Mouse (Mus musculus): ENCODE data around the gene Rnasel. TPM values are rescaled to one million over a fixed set of nuclear protein-coding genes. Genes with fewer than 3 reads are reported as not detected.
A peak's percentile ranks its signal among the peaks of the same experiment; 100 is the strongest.

The Rnasel gene
- polyA plus RNA-seq, 1 experiment from 2014 or later = 14.8 TPM

GRCm38 (mm10) chr1:153711544-153712262 is 37.5 kb upstream of the Rnasel start:
- no peak overlapping the region for H3K9ac ChIP-seq
- no peak overlapping the region for H3K4me3 ChIP-seq (replicated peaks)
- H3K27me3 ChIP-seq = no peaks in the 10 kb centered on the region
- 0 out of 2 replicates have a peak, but pooled peaks cover 5% of the 10 kb centered on the region for H3K4me1 ChIP-seq
- H3K4me2 ChIP-seq (replicated peaks) = no peak overlapping the region
- H3K9me3 ChIP-seq (replicated peaks) = no peaks in the 10 kb centered on the region
- ATAC-seq (ENCODE audit: insufficient number of reproducible peaks, low FRiP score, low TSS enrichment, low read depth) = peak; percentile 73
- H3K36me3 ChIP-seq = no peaks in the 10 kb centered on the region
- 66% methylated on average over 3 of the region's 3 CpGs for WGBS
- H3K27ac ChIP-seq (replicated peaks) = peak overlapping the region; percentile 53; the same call in 1 of the 2 replicates

- 96% methylated on average over 2 of the region's 2 CpGs for WGBS
- H3K9ac ChIP-seq = no peak overlapping the region
These were observed 36.6 kb upstream of the Rnasel start for GRCm38 (mm10) chr1:153712633-153713032.

GRCm38 (mm10) chr1:153717990-153718389 is 31.2 kb upstream of the Rnasel start:
- Histone ChIP-seq H3K4me1 (no peaks in the 10 kb centered on the region), H3K27me3 (no peaks in the 10 kb centered on the region), H3K4me3 (replicated peaks) (no peak overlapping the region), H3K27ac (replicated peaks) (no peak overlapping the region), H3K9me3 (replicated peaks) (no peaks in the 10 kb centered on the region), H3K4me2 (replicated peaks) (no peak overlapping the region), H3K9ac (no peak overlapping the region), H3K36me3 (no peaks in the 10 kb centered on the region)
- 83% methylated on average over 1 of the region's 1 CpGs for WGBS
- ATAC-seq (ENCODE audit: insufficient number of reproducible peaks, low FRiP score, low TSS enrichment, low read depth) = no peak

More at GRCm38 (mm10) chr1:153712633-153713032, 36.6 kb upstream of the Rnasel start:
- H3K27ac ChIP-seq (replicated peaks) = no peak overlapping the region
- no peak overlapping the region for H3K4me3 ChIP-seq (replicated peaks)
- H3K36me3 ChIP-seq = no peaks in the 10 kb centered on the region
- no peaks in the 10 kb centered on the region for H3K27me3 ChIP-seq
- no peak overlapping the region for H3K4me2 ChIP-seq (replicated peaks)
- ATAC-seq (ENCODE audit: insufficient number of reproducible peaks, low FRiP score, low TSS enrichment, low read depth) = no peak
- H3K9me3 ChIP-seq (replicated peaks) = no peaks in the 10 kb centered on the region
- H3K4me1 ChIP-seq = 0 out of 2 replicates have a peak, but pooled peaks cover 5% of the 10 kb centered on the region

- Histone ChIP-seq H3K4me2 (replicated peaks) (no peak overlapping the region), H3K36me3 (no peaks in the 10 kb centered on the region), H3K9me3 (replicated peaks) (no peaks in the 10 kb centered on the region), H3K9ac (no peak overlapping the region), H3K27me3 (no peaks in the 10 kb centered on the region), H3K4me1 (no peaks in the 10 kb centered on the region), H3K4me3 (replicated peaks) (no peak overlapping the region), H3K27ac (replicated peaks) (no peak overlapping the region)
- 82% methylated on average over 7 of the region's 7 CpGs for WGBS
- no peak for ATAC-seq (ENCODE audit: insufficient number of reproducible peaks, low FRiP score, low TSS enrichment, low read depth)
These were observed 28.3 kb upstream of the Rnasel start for GRCm38 (mm10) chr1:153720935-153721334.

GRCm38 (mm10) chr1:153721565-153722310 is 27.5 kb upstream of the Rnasel start:
- H3K4me2 ChIP-seq (replicated peaks) = no peak overlapping the region
- no peaks in the 10 kb centered on the region for H3K4me1 ChIP-seq
- no peak overlapping the region for H3K4me3 ChIP-seq (replicated peaks)
- H3K9me3 ChIP-seq (replicated peaks) = no peaks in the 10 kb centered on the region
- no peak overlapping the region for H3K9ac ChIP-seq
- no peaks in the 10 kb centered on the region for H3K27me3 ChIP-seq
- no peak for ATAC-seq (ENCODE audit: insufficient number of reproducible peaks, low FRiP score, low TSS enrichment, low read depth)
- 74% methylated on average over 9 of the region's 9 CpGs for WGBS
- no peaks in the 10 kb centered on the region for H3K36me3 ChIP-seq
- no peak overlapping the region for H3K27ac ChIP-seq (replicated peaks)

GRCm38 (mm10) chr1:153723426-153723825 is 25.8 kb upstream of the Rnasel start:
- Histone ChIP-seq H3K9ac (no peak overlapping the region), H3K9me3 (replicated peaks) (no peaks in the 10 kb centered on the region), H3K36me3 (no peaks in the 10 kb centered on the region), H3K27ac (replicated peaks) (no peak overlapping the region), H3K4me3 (replicated peaks) (no peak overlapping the region), H3K4me2 (replicated peaks) (no peak overlapping the region), H3K4me1 (no peaks in the 10 kb centered on the region), H3K27me3 (no peaks in the 10 kb centered on the region)
- no peak for ATAC-seq (ENCODE audit: insufficient number of reproducible peaks, low FRiP score, low TSS enrichment, low read depth)
- 74% methylated on average over 9 of the region's 9 CpGs for WGBS

GRCm38 (mm10) chr1:153726636-153727035 is 22.6 kb upstream of the Rnasel start:
- Histone ChIP-seq H3K4me1 (0 out of 2 replicates have a peak, but pooled peaks cover 3% of the 10 kb centered on the region), H3K36me3 (no peaks in the 10 kb centered on the region), H3K4me2 (replicated peaks) (no peak overlapping the region), H3K4me3 (replicated peaks) (no peak overlapping the region), H3K9ac (no peak overlapping the region), H3K27me3 (no peaks in the 10 kb centered on the region), H3K9me3 (replicated peaks) (no peaks in the 10 kb centered on the region), H3K27ac (replicated peaks) (no peak overlapping the region)
- ATAC-seq (ENCODE audit: insufficient number of reproducible peaks, low FRiP score, low TSS enrichment, low read depth) = no peak
- WGBS = 89% methylated on average over 16 of the region's 16 CpGs

- Histone ChIP-seq H3K9me3 (replicated peaks) (no peaks in the 10 kb centered on the region), H3K9ac (no peak overlapping the region), H3K4me2 (replicated peaks) (no peak overlapping the region), H3K4me3 (replicated peaks) (no peak overlapping the region), H3K4me1 (peaks cover 19% of the 10 kb centered on the region), H3K36me3 (no peaks in the 10 kb centered on the region), H3K27me3 (peaks cover 5% of the 10 kb centered on the region; the same call in 1 of the 2 replicates), H3K27ac (replicated peaks) (no peak overlapping the region)
- 57% methylated on average over 2 of the region's 2 CpGs for WGBS
- ATAC-seq (ENCODE audit: insufficient number of reproducible peaks, low FRiP score, low TSS enrichment, low read depth) = no peak
These were observed 19.4 kb upstream of the Rnasel start for GRCm38 (mm10) chr1:153729806-153730205.

GRCm38 (mm10) chr1:153730671-153731070 is 18.6 kb upstream of the Rnasel start:
- Histone ChIP-seq H3K4me1 (peaks cover 19% of the 10 kb centered on the region), H3K4me2 (replicated peaks) (no peak overlapping the region), H3K36me3 (no peaks in the 10 kb centered on the region), H3K9ac (no peak overlapping the region), H3K9me3 (replicated peaks) (no peaks in the 10 kb centered on the region), H3K4me3 (replicated peaks) (no peak overlapping the region), H3K27me3 (peaks cover 8% of the 10 kb centered on the region; the same call in 1 of the 2 replicates), H3K27ac (replicated peaks) (no peak overlapping the region)
- WGBS = 40% methylated on average over 3 of the region's 3 CpGs
- ATAC-seq (ENCODE audit: insufficient number of reproducible peaks, low FRiP score, low TSS enrichment, low read depth) = no peak

GRCm38 (mm10) chr1:153733181-153733580 is 16.0 kb upstream of the Rnasel start:
- Histone ChIP-seq H3K27me3 (peaks cover 10% of the 10 kb centered on the region; the same call in 1 of the 2 replicates), H3K36me3 (no peaks in the 10 kb centered on the region), H3K9ac (no peak overlapping the region), H3K9me3 (replicated peaks) (no peaks in the 10 kb centered on the region), H3K4me1 (peaks cover 43% of the 10 kb centered on the region), H3K4me2 (replicated peaks) (no peak overlapping the region), H3K27ac (replicated peaks) (no peak overlapping the region), H3K4me3 (replicated peaks) (no peak overlapping the region)
- 40% methylated on average over 9 of the region's 9 CpGs for WGBS
- ATAC-seq (ENCODE audit: insufficient number of reproducible peaks, low FRiP score, low TSS enrichment, low read depth) = peak; percentile 56; the same call in 1 of the 2 replicates

- ATAC-seq (ENCODE audit: insufficient number of reproducible peaks, low FRiP score, low TSS enrichment, low read depth) = no peak
- Histone ChIP-seq H3K27me3 (peaks cover 22% of the 10 kb centered on the region), H3K9me3 (replicated peaks) (no peaks in the 10 kb centered on the region), H3K4me1 (peaks cover 53% of the 10 kb centered on the region), H3K4me3 (replicated peaks) (no peak overlapping the region), H3K36me3 (no peaks in the 10 kb centered on the region), H3K4me2 (replicated peaks) (no peak overlapping the region), H3K9ac (no peak overlapping the region), H3K27ac (replicated peaks) (no peak overlapping the region)
- 77% methylated on average over 4 of the region's 4 CpGs for WGBS
These were observed 14.4 kb upstream of the Rnasel start for GRCm38 (mm10) chr1:153734866-153735265.

Measured in embryonic facial prominence, embryonic 15.5 days (tissue).